Mouse (Mus musculus) stomach, embryonic 14.5 days (tissue): Measurements from ENCODE around the gene Tgm1. TPM values are rescaled to one million over a fixed set of nuclear protein-coding genes. Genes with fewer than 3 reads are reported as not detected.

Experiments
- ATAC-seq: fragments of 200-750 bp; cut with Nextera tagmentation; 2 replicates; pipeline ENCODE4 v1.8.0; 2017; ENCODE audit warnings: low read depth, moderate TSS enrichment; ENCODE audit not compliant: insufficient number of reproducible peaks, insufficient read depth, low FRiP score
- H3K27ac ChIP-seq: fragments of 300-500 bp; sonication (generic); 2 replicates; pipeline ENCODE4 v1.5.1; 2014; ENCODE audit warnings: mild to moderate bottlenecking, low read length, moderate library complexity, mixed read lengths
- H3K27me3 ChIP-seq: fragments of 300-500 bp; sonication (generic); 2 replicates; pipeline ENCODE4 v1.6.1; 2014; ENCODE audit warnings: low read length, control low read depth, mixed read lengths; ENCODE audit not compliant: control insufficient read depth, insufficient read depth
- H3K36me3 ChIP-seq: fragments of 300-500 bp; sonication (generic); 2 replicates; pipeline ENCODE4 v1.6.1; 2014; ENCODE audit warnings: mild to moderate bottlenecking, control low read depth, low read length, moderate library complexity, mixed read lengths; ENCODE audit not compliant: control insufficient read depth, insufficient read depth
- H3K4me1 ChIP-seq: fragments of 300-500 bp; sonication (generic); 2 replicates; pipeline ENCODE4 v1.6.1; 2014; ENCODE audit warnings: low read length, control low read depth, mixed read lengths; ENCODE audit not compliant: control insufficient read depth, insufficient read depth
- H3K4me2 ChIP-seq: fragments of 300-500 bp; sonication (generic); replicated peaks from 2 replicates; pipeline ENCODE4 v1.6.1; 2014; ENCODE audit warnings: low read depth, low read length, control low read depth
- H3K4me3 ChIP-seq: fragments of 300-500 bp; sonication (generic); 2 replicates; pipeline ENCODE4 v1.5.1; 2014; ENCODE audit warnings: low read depth, low read length, control low read depth
- H3K9ac ChIP-seq: fragments of 300-500 bp; sonication (generic); replicated peaks from 2 replicates; pipeline ENCODE4 v1.6.1; 2014; ENCODE audit warnings: low read depth, mild to moderate bottlenecking, control low read depth, low read length, moderate library complexity, mixed read lengths
- H3K9me3 ChIP-seq: fragments of 300-500 bp; sonication (generic); 2 replicates; pipeline ENCODE4 v1.6.1; 2016; ENCODE audit warnings: low read depth, low read length, control low read depth; ENCODE audit not compliant: control insufficient read depth
- WGBS: fragments of 180-500 bp; shearing (Covaris S2); extraction: QIAGEN DNeasy Blood & Tissue Kit; methylation state at CpG from one replicate; pipeline ENCODE4 v1.1.7; 2014; 5-methylcytosine and 5-hydroxymethylcytosine counted together
- polyA plus RNA-seq: library from polyadenylated mRNA; unstranded; fragments of >200 nt; fragmentation: Nextera tagmentation; extraction: Ambion mirVana; gene quantifications from 2 replicates; pipeline ENCODE4 v1.2.1, GENCODE M21; 2014

The Tgm1 gene
- polyA plus RNA-seq, 1 experiment from 2014 or later: 21.3 TPM

DNA sequence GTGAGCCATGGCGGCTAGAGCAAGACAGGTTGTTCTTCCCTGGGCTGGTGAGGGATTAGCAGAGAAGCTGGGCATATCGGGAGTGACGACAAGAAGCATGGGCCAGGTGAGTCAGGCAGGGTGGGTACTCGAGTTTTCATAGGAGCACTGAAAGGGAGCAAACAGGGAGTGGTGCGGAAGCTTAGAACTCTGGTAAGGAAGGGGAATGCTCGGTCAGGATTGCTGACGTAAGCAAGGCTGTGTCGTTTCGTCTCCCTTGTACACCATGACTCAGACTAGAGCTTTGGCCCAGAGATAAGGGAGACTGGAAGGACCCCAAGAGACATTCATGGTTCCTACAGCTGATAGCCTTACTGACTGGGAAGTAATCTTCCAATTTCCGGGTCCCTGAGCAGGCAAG, 20.2 kb upstream of the Tgm1 start:
- Histone ChIP-seq H3K27me3 (no peaks in the 10 kb centered on the region), H3K9me3 (no peaks in the 10 kb centered on the region), H3K4me1 (no peaks in the 10 kb centered on the region), H3K4me3 (no peak overlapping the region), H3K4me2 (no peak overlapping the region), H3K27ac (no peak overlapping the region), H3K9ac (no peak overlapping the region), H3K36me3 (peaks cover 4% of the 10 kb centered on the region; the same call in 1 of the 2 replicates)
- ATAC-seq: no peak
- 68% methylated on average over 10 of the region's 10 CpGs for WGBS

DNA sequence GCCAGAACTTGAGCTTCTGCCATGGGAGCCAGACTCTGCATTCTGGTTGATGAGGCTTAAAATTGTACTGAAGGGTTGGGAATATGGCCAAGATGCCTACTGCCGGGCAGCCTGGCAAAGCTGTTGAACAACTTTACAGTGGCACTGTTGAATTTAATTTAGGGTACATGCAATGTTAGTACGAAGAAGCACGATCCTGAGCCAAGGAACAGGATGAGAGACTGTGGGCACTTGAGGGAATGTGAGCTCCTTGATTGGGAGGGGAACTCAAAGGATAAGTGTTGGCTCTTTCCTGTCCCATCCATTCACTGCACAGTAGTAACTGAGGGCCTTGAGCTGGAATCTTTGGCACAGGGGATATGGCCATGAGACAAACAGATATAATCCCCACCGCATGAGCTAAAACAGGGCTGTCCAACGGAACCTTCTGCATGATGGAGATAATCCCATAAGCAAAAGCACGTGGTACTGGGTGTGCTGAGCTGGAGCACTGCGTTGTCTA, 16.9 kb upstream of the Tgm1 start:
- Histone ChIP-seq H3K4me2 (no peak overlapping the region), H3K4me1 (no peaks in the 10 kb centered on the region), H3K36me3 (no peaks in the 10 kb centered on the region), H3K4me3 (no peak overlapping the region), H3K27ac (no peak overlapping the region), H3K9me3 (no peaks in the 10 kb centered on the region), H3K9ac (no peak overlapping the region), H3K27me3 (no peaks in the 10 kb centered on the region)
- 80% methylated on average over 7 of the region's 7 CpGs for WGBS
- ATAC-seq: no peak

DNA sequence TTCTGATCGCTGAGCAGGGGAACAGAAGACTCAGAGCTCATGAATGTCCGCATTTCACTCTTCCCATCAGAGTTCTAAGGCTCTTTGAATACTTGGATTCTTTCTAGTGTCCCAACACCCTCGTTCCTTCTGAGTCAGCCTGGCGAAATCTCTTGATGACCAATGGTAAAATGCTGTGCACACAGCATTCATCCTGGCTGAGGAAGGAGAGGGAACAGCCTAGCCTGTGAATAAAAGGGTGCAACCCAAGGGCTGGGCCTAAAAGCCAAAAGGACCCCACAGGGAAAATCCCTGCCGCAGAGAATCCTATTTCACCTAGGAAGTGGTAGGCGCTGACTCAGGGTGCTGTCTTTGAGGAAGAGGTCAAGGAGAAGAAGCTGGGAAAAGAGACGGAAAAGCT, 16.4 kb upstream of the Tgm1 start:
- 78% methylated on average over 7 of the region's 7 CpGs for WGBS
- no peak for ATAC-seq
- Histone ChIP-seq H3K4me2 (no peak overlapping the region), H3K9me3 (no peaks in the 10 kb centered on the region), H3K4me3 (no peak overlapping the region), H3K36me3 (no peaks in the 10 kb centered on the region), H3K4me1 (no peaks in the 10 kb centered on the region), H3K9ac (no peak overlapping the region), H3K27me3 (no peaks in the 10 kb centered on the region), H3K27ac (no peak overlapping the region)

DNA sequence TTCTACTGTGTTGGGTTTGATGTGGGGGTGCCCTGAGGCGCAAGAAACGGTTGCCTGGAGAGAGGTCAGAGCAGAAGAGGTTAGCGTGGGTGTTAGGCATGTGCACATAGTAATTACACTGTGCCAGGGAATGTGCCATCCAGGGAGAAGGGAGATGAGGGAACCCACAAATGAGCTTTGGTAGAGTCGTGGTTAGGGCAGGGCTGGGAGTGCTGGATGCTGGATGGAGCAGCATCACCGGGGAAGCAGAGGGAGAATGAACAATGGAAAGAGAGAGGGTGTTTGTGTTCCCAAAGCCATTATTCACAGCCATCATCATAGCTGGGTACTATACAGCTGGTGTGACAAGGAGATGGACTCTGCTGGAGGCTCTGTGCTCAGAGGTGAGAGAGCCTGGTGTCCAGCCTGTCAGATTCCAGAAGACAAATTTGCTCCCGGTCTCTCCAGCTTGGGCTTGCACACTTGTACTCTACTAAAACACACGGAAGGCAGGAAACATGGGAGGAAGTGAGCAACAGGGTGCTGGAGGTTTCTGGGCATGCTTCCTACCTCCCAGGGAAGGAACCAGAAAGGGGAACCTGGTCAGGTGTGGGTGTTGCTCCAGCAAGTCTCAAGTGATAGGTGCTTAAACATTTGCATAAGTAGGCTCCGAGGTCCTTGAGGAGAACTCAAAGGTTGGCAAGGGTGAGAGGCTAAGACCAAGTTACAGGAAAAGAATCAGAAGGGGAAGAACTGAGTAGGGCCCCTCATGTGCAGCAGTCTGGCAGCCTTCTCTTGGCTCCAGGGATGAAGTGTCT, 14.4 kb upstream of the Tgm1 start:
- WGBS: 54% methylated on average over 8 of the region's 8 CpGs
- H3K9ac ChIP-seq: no peak overlapping the region
- H3K4me1 ChIP-seq: no peaks in the 10 kb centered on the region
- H3K4me2 ChIP-seq: no peak overlapping the region
- H3K36me3 ChIP-seq: no peaks in the 10 kb centered on the region
- no peak overlapping the region for H3K4me3 ChIP-seq
- no peaks in the 10 kb centered on the region for H3K27me3 ChIP-seq
- no peaks in the 10 kb centered on the region for H3K9me3 ChIP-seq
- no peak for ATAC-seq
- H3K27ac ChIP-seq: no peak overlapping the region

DNA sequence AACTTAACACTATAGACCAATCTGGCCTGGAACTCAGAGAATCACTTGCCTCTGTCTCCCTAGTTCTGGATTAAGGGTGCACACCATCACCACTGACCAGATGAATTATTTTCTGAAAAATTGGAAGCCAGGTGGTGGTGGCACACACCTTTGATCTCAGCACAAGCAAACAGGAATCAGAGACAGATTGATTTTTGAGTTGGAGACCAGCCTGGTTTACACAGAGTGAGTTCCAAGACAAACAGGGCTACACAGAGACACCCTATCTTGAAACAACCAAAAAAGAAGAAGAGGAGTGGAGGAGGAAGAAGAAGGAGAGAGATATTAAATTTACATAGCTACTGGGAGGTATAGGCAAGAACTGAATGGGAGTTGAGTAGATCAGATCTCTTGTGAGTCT, 12.5 kb upstream of the Tgm1 start:
- Histone ChIP-seq H3K4me1 (no peaks in the 10 kb centered on the region), H3K27me3 (no peaks in the 10 kb centered on the region), H3K9me3 (no peaks in the 10 kb centered on the region), H3K36me3 (no peaks in the 10 kb centered on the region), H3K4me3 (no peak overlapping the region), H3K9ac (no peak overlapping the region), H3K27ac (no peak overlapping the region), H3K4me2 (no peak overlapping the region)
- ATAC-seq: no peak

DNA sequence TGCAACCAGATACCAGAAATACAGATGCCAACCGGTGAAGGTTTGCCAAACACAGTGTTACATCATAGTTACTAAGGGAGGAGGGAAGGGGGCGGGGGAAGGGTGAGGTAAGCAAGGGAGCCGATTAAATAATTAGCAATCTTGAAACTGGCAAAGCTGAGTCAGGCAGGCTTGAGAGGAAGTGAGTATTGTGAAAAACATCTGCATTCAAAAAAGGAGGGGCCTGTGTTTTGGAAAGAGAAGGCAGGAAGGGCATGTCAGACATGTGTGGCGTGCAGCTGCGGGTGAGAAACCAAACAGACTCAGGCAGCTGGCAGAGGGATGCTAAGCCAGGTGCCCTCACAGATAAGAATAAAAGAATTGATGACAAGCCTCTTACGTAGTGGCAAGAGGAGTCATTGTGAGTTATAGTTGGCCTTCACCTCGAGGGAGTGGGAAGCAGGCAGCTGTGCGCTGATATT, 10.7 kb upstream of the Tgm1 start:
- H3K4me1 ChIP-seq: no peaks in the 10 kb centered on the region
- H3K27ac ChIP-seq: no peak overlapping the region
- H3K9ac ChIP-seq: no peak overlapping the region
- H3K4me2 ChIP-seq: no peak overlapping the region
- no peaks in the 10 kb centered on the region for H3K27me3 ChIP-seq
- no peak overlapping the region for H3K4me3 ChIP-seq
- no peaks in the 10 kb centered on the region; the same call in 1 of the 2 replicates for H3K36me3 ChIP-seq
- 56% methylated on average over 8 of the region's 8 CpGs for WGBS
- H3K9me3 ChIP-seq: no peaks in the 10 kb centered on the region
- ATAC-seq: no peak

DNA sequence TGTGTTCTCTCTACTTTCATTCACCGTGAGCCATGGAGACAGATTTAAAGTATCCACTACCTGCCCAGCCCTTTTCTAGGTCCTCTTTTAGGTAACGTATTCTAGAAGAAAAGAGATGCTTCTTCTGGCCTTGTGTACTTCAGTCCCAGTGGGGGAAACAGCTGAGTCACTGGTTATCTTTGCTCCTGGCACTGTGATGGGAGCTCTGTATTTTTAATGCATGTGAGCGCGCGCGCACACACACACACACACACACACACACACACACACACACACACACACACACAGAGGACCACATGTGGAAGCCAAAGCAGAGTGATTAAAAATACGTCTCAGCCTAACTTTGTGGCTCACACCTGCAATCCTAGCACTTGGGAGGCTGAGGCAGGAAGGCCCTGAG, 9.7 kb upstream of the Tgm1 start:
- 91% methylated on average over 7 of the region's 7 CpGs for WGBS
- Histone ChIP-seq H3K4me1 (no peaks in the 10 kb centered on the region), H3K9ac (no peak overlapping the region), H3K4me3 (no peak overlapping the region), H3K36me3 (peaks cover 3% of the 10 kb centered on the region; the same call in 1 of the 2 replicates), H3K27ac (no peak overlapping the region), H3K4me2 (no peak overlapping the region), H3K27me3 (no peaks in the 10 kb centered on the region), H3K9me3 (no peaks in the 10 kb centered on the region)
- ATAC-seq: no peak

DNA sequence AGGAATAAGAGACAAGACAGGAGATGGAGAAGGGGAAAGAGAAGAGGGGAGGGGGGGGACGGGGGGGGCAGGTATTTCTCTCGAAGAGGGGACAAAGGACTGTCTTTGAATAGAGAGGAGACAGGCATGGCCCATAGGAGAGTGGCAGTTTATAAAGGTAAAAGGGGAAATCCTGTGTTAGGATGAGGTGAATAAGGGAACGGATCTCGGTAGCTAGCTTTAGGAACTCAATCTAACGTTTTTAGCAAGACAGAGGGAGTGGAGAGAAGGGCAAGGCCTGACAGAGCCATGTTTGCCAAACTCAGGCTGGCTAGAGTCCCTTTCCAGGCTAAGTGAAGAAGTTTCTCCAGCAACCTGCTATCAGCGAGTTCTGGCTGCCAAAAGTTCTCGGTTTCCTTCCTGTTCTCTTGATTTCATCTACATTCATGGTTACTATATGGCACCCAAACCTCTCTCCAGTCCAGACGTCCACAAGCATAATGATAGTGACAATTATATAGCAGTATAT, 8.8 kb upstream of the Tgm1 start:
- 49% methylated on average over 8 of the region's 8 CpGs for WGBS
- Histone ChIP-seq H3K4me3 (peak overlapping the region; percentile 79), H3K4me2 (peak overlapping the region; percentile 63), H3K36me3 (peaks cover 5% of the 10 kb centered on the region; the same call in 1 of the 2 replicates), H3K27me3 (no peaks in the 10 kb centered on the region), H3K9ac (0 out of 2 replicates have a peak overlapping the region, but pooled peaks have one; percentile 60), H3K4me1 (no peaks in the 10 kb centered on the region), H3K9me3 (no peaks in the 10 kb centered on the region), H3K27ac (no peak overlapping the region)
- ATAC-seq: peak; percentile 1; the same call in 1 of the 2 replicates
